Mouse (Mus musculus) lung, postnatal 25 days (tissue): ENCODE measurements around the gene Pola1.
"Not testable (repeated sequence)": the region's sequence is repeated elsewhere in the genome, so short reads cannot be mapped to it uniquely, and the experiment has no call there.

Experiments
- DNase-seq: peaks from one replicate; pipeline ENCODE4 v3.0.0; 2022; ENCODE audit warnings: low spot score

The Pola1 gene

GRCm38 (mm10) chrX:93429738-93430260 lies 202.2 kb downstream of the Pola1 start:
- no peak for DNase-seq

DNA sequence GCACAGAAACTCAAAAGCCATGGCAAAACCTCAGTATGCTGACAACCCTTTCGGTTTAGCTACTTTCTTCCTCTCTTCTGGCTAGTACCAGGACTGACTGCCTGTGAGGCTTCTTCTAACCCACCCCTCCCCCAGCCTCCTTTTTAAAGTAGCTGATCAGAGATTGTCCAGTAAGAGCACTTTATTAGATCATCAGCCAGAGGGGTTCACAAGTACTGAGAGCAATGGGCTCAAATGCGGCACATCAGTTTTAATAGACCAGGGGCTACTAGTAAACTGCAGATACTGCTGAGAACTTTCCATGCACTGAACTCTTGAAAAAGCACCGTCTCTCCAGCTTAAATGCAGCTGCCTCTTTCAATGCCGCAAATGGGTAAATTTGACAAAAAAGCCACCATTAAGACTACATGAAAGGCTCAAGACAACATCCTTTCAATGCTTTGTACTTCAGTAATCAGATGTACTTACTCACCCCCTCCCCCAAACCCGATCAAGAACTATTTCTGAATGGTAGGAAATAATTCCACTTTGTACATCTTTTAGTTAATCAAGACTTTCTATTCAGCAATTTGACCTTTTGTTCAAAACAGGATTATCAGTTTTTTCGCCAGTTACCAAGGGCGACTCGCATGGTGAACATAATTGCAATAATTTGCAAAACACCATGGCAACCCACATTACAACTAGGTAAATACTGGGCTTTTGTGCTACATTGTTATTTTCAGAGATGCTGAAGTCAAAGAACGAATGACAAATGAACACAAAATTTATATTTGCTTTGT lies 202.8 kb downstream of the Pola1 start:
- no peak for DNase-seq

GRCm38 (mm10) chrX:93400871-93401270 lies 231.1 kb downstream of the Pola1 start:
- DNase-seq, result not testable (repeated sequence)

DNA sequence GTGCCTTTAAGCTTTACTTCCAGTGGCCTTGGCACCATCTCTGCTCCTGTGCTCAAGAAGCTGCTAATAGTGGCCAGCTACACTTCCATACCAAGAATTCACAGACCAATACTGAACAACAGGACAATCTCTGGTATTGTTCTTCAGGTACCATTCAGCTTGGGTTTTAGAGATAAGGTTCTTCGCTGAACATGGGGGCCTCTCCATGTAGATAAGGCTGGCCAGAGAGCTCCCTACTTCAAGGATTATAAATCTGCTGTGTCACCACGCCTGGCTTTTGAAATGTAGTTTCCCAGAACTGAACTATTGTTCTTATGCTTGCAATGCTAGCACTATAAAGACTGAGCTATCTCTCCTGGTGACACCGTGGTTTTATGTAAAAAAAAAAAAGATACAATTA lies 234.9 kb downstream of the Pola1 start:
- DNase-seq, result no peak

DNA sequence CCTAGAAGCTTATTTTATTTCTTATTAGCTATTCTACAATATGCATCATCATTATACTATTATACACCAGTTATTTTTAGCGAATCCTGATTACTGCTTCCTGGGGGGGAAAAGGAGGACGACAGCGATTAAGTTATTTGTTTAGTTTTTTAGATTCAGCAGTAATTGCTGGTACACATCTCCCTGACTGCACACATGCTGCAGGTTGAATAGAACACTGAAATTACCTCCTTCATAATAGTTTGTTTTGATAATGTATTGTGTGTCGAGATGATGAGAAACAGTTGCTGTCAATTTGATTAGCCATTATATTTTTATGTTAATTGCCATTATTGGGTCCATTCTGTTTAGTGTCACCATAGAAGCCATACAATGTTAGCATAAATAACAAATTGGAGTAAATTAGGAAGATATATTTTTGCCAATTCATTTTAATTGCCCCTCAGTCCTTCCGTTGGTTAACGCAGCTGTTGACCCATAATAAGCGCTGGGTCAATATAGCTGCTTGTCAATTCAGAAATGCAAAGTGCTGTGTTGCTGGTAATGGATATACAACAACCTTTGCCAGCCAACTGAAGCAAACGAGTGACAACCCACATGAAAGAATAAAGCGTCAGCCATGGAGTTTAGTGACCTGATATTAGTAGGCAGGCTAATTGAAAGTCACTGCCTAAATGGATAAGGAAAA lies 254.5 kb downstream of the Pola1 start:
- DNase-seq, result no peak

- no peak for DNase-seq
Measured at GRCm38 (mm10) chrX:93373503-93373902, 258.5 kb downstream of the Pola1 start.

DNA sequence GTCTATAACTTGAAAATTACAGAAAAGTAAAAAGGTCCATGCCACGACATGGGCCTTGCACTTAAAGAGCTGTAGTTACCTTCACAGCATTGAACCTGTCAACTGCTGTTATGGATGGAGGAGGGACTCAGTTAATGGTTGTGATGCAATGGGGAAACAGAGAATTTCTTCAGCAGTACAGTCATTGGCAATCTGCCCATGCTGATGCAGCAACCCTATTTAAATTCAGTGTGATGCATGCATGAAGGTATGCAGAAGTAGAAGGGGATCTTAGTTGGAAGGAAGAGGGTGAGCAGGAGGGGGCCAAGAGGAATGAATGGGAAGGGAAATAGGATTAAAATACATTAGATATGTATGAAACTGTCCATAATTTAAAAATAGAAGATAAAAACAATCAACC lies 262.2 kb downstream of the Pola1 start:
- no peak for DNase-seq

GRCm38 (mm10) chrX:93368211-93368610 lies 263.7 kb downstream of the Pola1 start:
- no peak for DNase-seq

- DNase-seq, result no peak
Measured at GRCm38 (mm10) chrX:93321336-93321735, 310.6 kb downstream of the Pola1 start.

GRCm38 (mm10) chrX:93319979-93320378 lies 312.0 kb downstream of the Pola1 start:
- no peak for DNase-seq

DNA sequence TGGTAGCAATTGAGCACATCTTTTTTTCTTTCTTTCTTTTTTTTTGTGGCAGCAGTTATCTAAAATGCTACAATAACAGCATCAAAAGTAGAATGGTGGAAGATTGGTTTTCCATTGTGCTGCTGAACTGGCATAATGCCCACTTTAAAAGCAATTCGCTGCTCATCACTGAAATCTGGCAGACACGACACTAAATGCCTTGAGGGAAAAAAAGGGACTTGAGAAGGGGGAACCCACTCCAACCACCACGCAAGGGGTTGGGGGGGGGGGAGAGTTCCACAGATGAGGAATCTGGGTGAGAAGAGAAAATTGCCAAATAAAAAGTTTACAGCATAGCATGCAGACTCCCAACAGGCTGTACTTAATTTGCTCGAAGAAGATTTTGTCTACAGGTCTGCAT lies 314.4 kb downstream of the Pola1 start:
- no peak for DNase-seq

- no peak for DNase-seq
Measured at GRCm38 (mm10) chrX:93305780-93306179, 326.2 kb downstream of the Pola1 start.

DNA sequence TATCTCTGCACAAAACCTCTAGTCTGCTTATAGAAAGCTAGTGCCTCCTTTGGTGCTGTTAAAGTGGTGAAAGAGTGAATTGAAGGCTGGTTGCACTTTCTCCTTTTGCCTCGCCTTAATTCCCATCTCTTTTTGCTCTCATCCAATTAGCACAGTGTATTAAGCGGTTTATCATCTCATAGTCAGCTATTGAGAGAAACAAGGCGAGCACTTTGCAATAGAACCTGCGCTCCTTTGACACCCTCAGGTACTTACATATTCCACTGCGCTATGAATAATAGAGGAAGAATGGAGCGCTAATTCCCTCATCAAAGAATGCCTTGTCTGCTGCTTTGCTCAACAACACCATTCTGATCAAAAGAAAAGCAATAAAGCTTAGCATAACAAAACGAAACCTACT lies 330.2 kb downstream of the Pola1 start:
- no peak for DNase-seq

- DNase-seq, result no peak
Measured at GRCm38 (mm10) chrX:93300183-93300815, 331.7 kb downstream of the Pola1 start.

- DNase-seq, result no peak
Measured at GRCm38 (mm10) chrX:93299771-93300170, 332.2 kb downstream of the Pola1 start.

DNA sequence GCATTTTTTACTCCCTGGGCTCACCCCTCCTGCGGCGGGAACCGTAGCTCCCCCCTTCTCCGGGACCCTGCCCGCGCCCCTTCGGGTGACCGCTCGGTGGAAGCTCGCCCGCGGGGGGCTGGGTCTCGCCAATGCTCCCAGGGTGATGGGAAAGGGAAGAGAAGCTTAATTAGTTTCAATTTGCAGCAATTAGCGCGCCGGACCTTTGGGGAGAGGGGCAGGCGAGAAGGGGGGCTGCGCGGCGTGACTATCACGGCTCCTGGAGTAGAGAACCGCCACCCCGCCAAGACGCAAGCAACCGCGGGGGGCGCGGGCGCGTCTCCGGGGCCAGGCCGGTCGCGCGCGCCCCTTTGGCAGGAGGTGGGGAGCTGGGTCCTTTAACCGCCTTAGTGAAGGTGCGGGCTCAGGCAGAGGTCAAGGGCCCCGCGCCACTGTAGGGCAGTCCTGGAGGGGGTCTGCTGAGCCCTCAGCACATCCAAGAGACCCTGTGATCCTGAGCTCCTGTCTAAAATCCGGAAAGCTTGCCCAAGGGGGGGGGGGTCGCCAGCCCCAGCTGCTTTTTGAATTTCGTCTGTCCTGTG lies 332.8 kb downstream of the Pola1 start:
- DNase-seq, result no peak

GRCm38 (mm10) chrX:93297001-93297441 lies 334.9 kb downstream of the Pola1 start:
- no peak for DNase-seq

DNA sequence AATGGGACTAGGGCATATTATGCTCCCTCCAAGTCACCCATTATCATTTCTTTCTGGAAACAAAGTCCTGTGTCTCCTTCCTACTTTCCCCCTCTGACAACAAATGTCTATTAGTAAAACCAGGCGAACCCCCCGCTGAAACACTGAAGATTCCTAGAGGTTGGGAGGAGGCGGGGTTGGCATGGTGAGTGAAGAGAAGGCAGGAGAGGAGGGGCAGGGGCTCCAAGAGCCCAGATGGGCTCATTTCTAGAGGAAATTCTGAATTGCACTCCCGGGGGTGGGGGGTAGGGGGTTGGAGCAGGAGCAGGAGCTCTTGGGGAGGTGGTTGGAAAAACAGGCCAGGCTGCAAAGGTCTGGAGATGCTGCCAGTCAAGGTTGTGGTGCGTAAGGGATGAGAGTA lies 336.1 kb downstream of the Pola1 start:
- DNase-seq, result no peak

- DNase-seq, result no peak
Measured at GRCm38 (mm10) chrX:93294736-93295490, 337.0 kb downstream of the Pola1 start.

DNA sequence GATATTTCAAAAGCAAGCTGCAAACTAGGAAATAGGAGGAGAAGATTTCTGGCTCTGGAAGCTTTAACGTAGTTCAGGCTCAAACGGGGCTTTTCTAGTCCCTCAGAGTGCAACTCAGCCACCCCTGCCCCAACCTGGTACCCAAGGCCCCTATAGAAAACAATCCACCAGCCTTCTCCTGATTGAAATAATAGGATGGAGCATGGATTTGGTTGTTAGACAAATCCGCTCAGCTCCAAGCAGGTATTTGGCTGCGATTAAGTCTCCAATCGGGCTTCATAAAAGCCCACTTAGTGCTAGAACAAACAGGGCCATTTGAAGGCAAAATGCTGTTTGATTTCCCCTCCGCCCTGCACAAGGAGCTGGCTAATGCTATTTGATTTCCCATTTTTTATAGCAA lies 339.9 kb downstream of the Pola1 start:
- DNase-seq, result no peak

- DNase-seq, result no peak
Measured at GRCm38 (mm10) chrX:93289851-93290380, 342.0 kb downstream of the Pola1 start.
